Mouse (Mus musculus) liver, postnatal 0 days (tissue): ENCODE measurements around the gene Hirip3. TPM values are rescaled to one million over a fixed set of nuclear protein-coding genes. Genes with fewer than 3 reads are reported as not detected.
A peak's percentile ranks its signal among the peaks of the same experiment; 100 is the strongest.

Source experiments
- ATAC-seq: fragments of 200-750 bp; cut with Nextera tagmentation; 2 replicates; pipeline ENCODE4 v1.8.0; 2017; ENCODE audit warnings: mild to moderate bottlenecking, moderate library complexity
- DNase-seq: peaks from one replicate; pipeline ENCODE4 v3.0.0-alpha.2; 2016
- H3K27ac ChIP-seq: fragments of 300-500 bp; sonication (generic); 2 replicates; pipeline ENCODE4 v1.5.1; 2014; ENCODE audit warnings: antibody characterized with exemption, moderate library complexity, mild to moderate bottlenecking, low read depth
- H3K27me3 ChIP-seq: fragments of 300-500 bp; sonication (generic); 2 replicates; pipeline ENCODE4 v1.6.1; 2014; ENCODE audit warnings: low read length, control low read depth, mixed read lengths; ENCODE audit not compliant: insufficient read depth
- H3K36me3 ChIP-seq: fragments of 300-500 bp; sonication (generic); replicated peaks from 2 replicates; pipeline ENCODE4 v1.6.1; 2014; ENCODE audit warnings: mild to moderate bottlenecking, control low read depth, low read length, moderate library complexity, mixed read lengths; ENCODE audit not compliant: insufficient read depth
- H3K4me1 ChIP-seq: fragments of 300-500 bp; sonication (generic); 2 replicates; pipeline ENCODE4 v1.6.1; 2014; ENCODE audit warnings: antibody characterized with exemption, mild to moderate bottlenecking, control low read depth; ENCODE audit not compliant: insufficient read depth
- H3K4me2 ChIP-seq: fragments of 300-500 bp; sonication (generic); 2 replicates; pipeline ENCODE4 v1.6.1; 2014; ENCODE audit warnings: low read depth, mild to moderate bottlenecking, low read length, moderate library complexity, mixed read lengths
- H3K4me3 ChIP-seq: fragments of 300-500 bp; sonication (generic); 2 replicates; pipeline ENCODE4 v1.5.1; 2014; ENCODE audit warnings: low read depth, low read length
- H3K9ac ChIP-seq: fragments of 300-500 bp; sonication (generic); replicated peaks from 2 replicates; pipeline ENCODE4 v1.6.1; 2014; ENCODE audit warnings: mild to moderate bottlenecking, moderate library complexity
- H3K9me3 ChIP-seq: fragments of 300-500 bp; sonication (generic); 2 replicates; pipeline ENCODE4 v1.6.1; 2016; ENCODE audit warnings: mild to moderate bottlenecking, control low read depth, low read length, mixed read lengths
- CTCF ChIP-seq: sonication (generic); IDR thresholded peaks from 2 replicates; pipeline ENCODE4 v1.5.1; 2016; ENCODE audit warnings: antibody characterized with exemption, low read depth
- EP300 ChIP-seq: IDR thresholded peaks from 2 replicates; pipeline ENCODE4 v1.6.1; 2016; ENCODE audit warnings: antibody characterized with exemption, low read depth, mild to moderate bottlenecking
- WGBS: fragments of 180-500 bp; shearing (Covaris S2); extraction: QIAGEN DNeasy Blood & Tissue Kit; methylation state at CpG from one replicate; pipeline ENCODE4 v1.1.7; 2014; ENCODE audit not compliant: insufficient replicate concordance; 5-methylcytosine and 5-hydroxymethylcytosine counted together
- polyA plus RNA-seq: library from polyadenylated mRNA; unstranded; fragments of >200 nt; fragmentation: Nextera tagmentation; extraction: Ambion mirVana; gene quantifications from 2 replicates; pipeline ENCODE4 v1.2.1, GENCODE M21; 2015

The Hirip3 gene
- 6.5 and 7.2 TPM in 2 replicates for polyA plus RNA-seq

DNA sequence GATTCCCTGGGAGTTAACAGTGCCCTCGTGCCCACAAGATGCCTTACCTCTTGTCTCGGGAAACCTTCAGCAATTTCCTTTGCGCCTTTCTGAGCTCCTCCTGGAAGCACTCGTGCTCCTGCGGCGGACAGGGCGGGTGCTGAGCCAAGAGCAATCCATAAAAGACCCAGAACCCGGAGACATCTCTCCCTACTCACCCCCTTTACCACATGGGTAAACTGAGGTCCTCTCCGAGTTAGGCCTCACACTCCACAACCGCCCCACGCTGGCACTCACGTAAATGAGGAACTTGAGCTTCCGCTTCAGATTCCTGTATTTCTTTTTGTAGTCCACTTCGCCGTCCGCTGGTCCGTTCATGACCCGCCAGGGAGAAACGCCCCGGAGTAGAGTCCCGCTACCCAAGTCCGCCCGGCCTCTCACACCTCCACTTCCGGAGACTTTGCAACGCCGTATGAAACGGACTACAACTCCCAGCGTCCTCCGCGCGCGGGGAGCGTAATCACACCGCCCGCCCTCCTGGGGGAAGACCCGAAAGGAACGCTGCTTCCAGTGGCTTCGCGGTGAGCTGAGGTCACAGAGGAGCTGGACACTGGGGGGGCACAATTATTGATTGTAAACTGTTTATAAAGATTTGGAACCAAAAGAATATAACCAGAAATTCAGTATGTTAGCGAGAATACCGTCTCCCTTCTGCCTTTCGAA, at the start of gene Hirip3:
TSS of gene Hirip3 (plus strand) at position 544 of the 702 bp plus-strand sequence.
- Histone ChIP-seq H3K4me2 (peak within 1 kb of the TSS; percentile 95), H3K4me3 (peak within 1 kb of the TSS; percentile 72), H3K9ac (peak within 1 kb of the TSS; percentile 78), H3K4me1 (peaks cover 17% of the 10 kb centered on the region), H3K9me3 (no peaks in the 10 kb centered on the region), H3K36me3 (peaks cover 53% of the 10 kb centered on the region), H3K27me3 (no peaks in the 10 kb centered on the region), H3K27ac (peak within 1 kb of the TSS; percentile 24)
- WGBS, result 1% methylated on average over 42 of the region's 42 CpGs
- TF ChIP-seq CTCF (no peak), EP300 (no peak)
- DNase-seq (peak; percentile 97), ATAC-seq (peak; percentile 96)

GRCm38 (mm10) chr7:126815726-126816222, 46.0 kb upstream of the Hirip3 start:
- WGBS, result 67% methylated on average over 8 of the region's 8 CpGs
- no peaks in the 10 kb centered on the region for H3K27me3 ChIP-seq
- no peak overlapping the region for H3K4me3 ChIP-seq
- no peaks in the 10 kb centered on the region for H3K4me1 ChIP-seq
- H3K4me2 ChIP-seq, result no peak overlapping the region
- no peaks in the 10 kb centered on the region for H3K36me3 ChIP-seq
- DNase-seq (no peak), ATAC-seq (no peak)
- no peak overlapping the region for H3K27ac ChIP-seq
- H3K9ac ChIP-seq, result no peak overlapping the region
- no peaks in the 10 kb centered on the region for H3K9me3 ChIP-seq
- TF ChIP-seq CTCF, result no peak
- TF ChIP-seq EP300, result no peak

GRCm38 (mm10) chr7:126816494-126816893, 45.3 kb upstream of the Hirip3 start:
- Histone ChIP-seq H3K4me1 (no peaks in the 10 kb centered on the region), H3K9ac (no peak overlapping the region), H3K27me3 (no peaks in the 10 kb centered on the region), H3K4me3 (no peak overlapping the region), H3K4me2 (no peak overlapping the region), H3K27ac (no peak overlapping the region), H3K9me3 (no peaks in the 10 kb centered on the region), H3K36me3 (no peaks in the 10 kb centered on the region)
- 68% methylated on average over 8 of the region's 8 CpGs for whole genome bisulfite sequencing
- ATAC-seq (peak; percentile 36; the same call in 1 of the 2 replicates), DNase-seq (no peak)
- TF ChIP-seq CTCF (no peak), EP300 (peak; percentile 69; the same call in 1 of the 2 replicates)

GRCm38 (mm10) chr7:126817595-126817994, 44.2 kb upstream of the Hirip3 start:
- no peak for ATAC-seq

GRCm38 (mm10) chr7:126818818-126819217, 43.0 kb upstream of the Hirip3 start:
- DNase-seq (no peak), ATAC-seq (no peak)
- Histone ChIP-seq H3K27me3 (peaks cover 16% of the 10 kb centered on the region), H3K4me1 (no peaks in the 10 kb centered on the region), H3K9me3 (no peaks in the 10 kb centered on the region), H3K9ac (no peak overlapping the region), H3K36me3 (no peaks in the 10 kb centered on the region), H3K27ac (no peak overlapping the region), H3K4me3 (no peak overlapping the region), H3K4me2 (no peak overlapping the region)
- TF ChIP-seq EP300 (no peak), CTCF (peak; percentile 36)
- 32% methylated on average over 1 of the region's 1 CpGs for WGBS

More at GRCm38 (mm10) chr7:126817595-126817994, 44.2 kb upstream of the Hirip3 start:
- Histone ChIP-seq H3K27ac (no peak overlapping the region), H3K36me3 (no peaks in the 10 kb centered on the region), H3K4me2 (no peak overlapping the region), H3K4me1 (no peaks in the 10 kb centered on the region), H3K9me3 (no peaks in the 10 kb centered on the region), H3K4me3 (no peak overlapping the region), H3K27me3 (peaks cover 4% of the 10 kb centered on the region; the same call in 1 of the 2 replicates), H3K9ac (no peak overlapping the region)
- DNase-seq, result no peak
- WGBS, result 80% methylated on average over 7 of the region's 7 CpGs
- TF ChIP-seq CTCF (no peak), EP300 (no peak)

DNA sequence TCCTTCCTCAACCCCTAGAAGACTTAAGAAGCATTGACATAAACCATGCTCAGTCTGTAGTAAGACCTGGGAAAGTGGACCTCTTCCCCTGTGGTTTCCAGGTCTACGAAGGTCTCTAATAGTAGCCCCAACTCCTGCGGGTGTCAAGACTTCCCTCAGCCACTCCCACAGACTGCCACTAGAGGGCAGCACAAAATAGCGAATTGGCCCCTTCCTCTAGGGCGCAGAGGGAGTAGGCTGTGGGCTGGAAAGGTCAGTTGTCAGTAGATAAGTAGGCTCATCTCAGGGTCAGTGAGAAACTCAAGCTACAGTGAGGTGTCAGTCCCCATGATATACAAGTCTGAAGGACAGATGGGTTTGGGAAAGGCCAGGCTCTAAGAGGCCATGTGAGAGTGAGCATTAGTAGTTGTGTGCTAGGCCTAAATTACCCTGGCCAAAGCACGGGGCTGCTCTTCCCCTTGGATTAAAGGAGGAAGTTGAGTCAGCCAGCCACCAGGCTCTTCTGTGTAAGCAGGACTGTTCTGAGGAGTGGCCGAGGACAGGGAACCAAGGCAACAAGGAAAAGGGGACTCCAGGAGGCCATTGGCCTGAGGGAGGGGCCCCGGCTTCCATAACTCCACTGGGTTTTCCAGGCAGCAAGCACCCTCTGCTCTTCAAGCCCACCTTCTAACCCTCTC, 39.8 kb upstream of the Hirip3 start:
- peak; percentile 85 for DNase-seq
- TF ChIP-seq CTCF (peak; percentile 96), EP300 (no peak)
- 17% methylated on average over 7 of the region's 7 CpGs for WGBS

More for the DNA sequence above, 39.8 kb upstream of the Hirip3 start:
- Histone ChIP-seq H3K9ac (no peak overlapping the region), H3K4me3 (no peak overlapping the region), H3K36me3 (no peaks in the 10 kb centered on the region), H3K27me3 (peaks cover 33% of the 10 kb centered on the region), H3K4me1 (no peaks in the 10 kb centered on the region), H3K9me3 (no peaks in the 10 kb centered on the region), H3K27ac (no peak overlapping the region), H3K4me2 (no peak overlapping the region)
- ATAC-seq, result peak; percentile 63
